Mouse (Mus musculus) limb, embryonic 14.5 days (tissue): ENCODE results near the gene Nxpe2. TPM values are rescaled to one million over a fixed set of nuclear protein-coding genes. Genes with fewer than 3 reads are reported as not detected.

Experiments
- ATAC-seq: fragments of 200-750 bp; cut with Nextera tagmentation; 2 replicates; pipeline ENCODE4 v1.8.0; 2017; ENCODE audit warnings: low read depth, moderate number of reproducible peaks, moderate TSS enrichment; ENCODE audit not compliant: low FRiP score
- DNase-seq: peaks from one replicate; pipeline ENCODE4 v3.0.0-alpha.2; 2015; ENCODE audit warnings: low spot score
- H3K27ac ChIP-seq: fragments of 300-500 bp; sonication (generic); replicated peaks from 2 replicates; pipeline ENCODE4 v1.5.1; 2014; ENCODE audit warnings: low read depth, mild to moderate bottlenecking, low read length, moderate library complexity, mixed read lengths
- H3K27me3 ChIP-seq: fragments of 300-500 bp; sonication (generic); 2 replicates; pipeline ENCODE4 v1.6.1; 2014; ENCODE audit warnings: low read length, mixed read lengths; ENCODE audit not compliant: control insufficient read depth, insufficient read depth
- H3K36me3 ChIP-seq: fragments of 300-500 bp; sonication (generic); 2 replicates; pipeline ENCODE4 v1.6.1; 2014; ENCODE audit warnings: mild to moderate bottlenecking, low read length, moderate library complexity, mixed read lengths; ENCODE audit not compliant: control insufficient read depth, insufficient read depth
- H3K4me1 ChIP-seq: fragments of 300-500 bp; sonication (generic); 2 replicates; pipeline ENCODE4 v1.6.1; 2014; ENCODE audit warnings: antibody characterized with exemption, low read length, mixed read lengths; ENCODE audit not compliant: control insufficient read depth, insufficient read depth
- H3K4me2 ChIP-seq: fragments of 300-500 bp; sonication (generic); replicated peaks from 2 replicates; pipeline ENCODE4 v1.6.1; 2014; ENCODE audit warnings: low read depth, mild to moderate bottlenecking, low read length, moderate library complexity; ENCODE audit not compliant: severe bottlenecking
- H3K4me3 ChIP-seq: fragments of 300-500 bp; sonication (generic); replicated peaks from 2 replicates; pipeline ENCODE4 v1.5.1; 2014; ENCODE audit warnings: low read length
- H3K9ac ChIP-seq: fragments of 300-500 bp; sonication (generic); 2 replicates; pipeline ENCODE4 v1.6.1; 2014; ENCODE audit warnings: mild to moderate bottlenecking, low read depth, low read length, moderate library complexity; ENCODE audit not compliant: severe bottlenecking
- H3K9me3 ChIP-seq: fragments of 300-500 bp; sonication (generic); 2 replicates; pipeline ENCODE4 v1.6.1; 2016; ENCODE audit warnings: low read length; ENCODE audit not compliant: control insufficient read depth
- POLR2A ChIP-seq: fragments of 200-500 bp; IDR thresholded peaks from 2 replicates; pipeline ENCODE4 v1.8.0; 2012; ENCODE audit warnings: inconsistent platforms, mild to moderate bottlenecking, moderate library complexity, borderline replicate concordance; ENCODE audit not compliant: insufficient read depth, insufficient read length; ENCODE audit errors: extremely low read depth
- WGBS: fragments of 180-500 bp; shearing (Covaris S2); extraction: QIAGEN DNeasy Blood & Tissue Kit; methylation state at CpG from one replicate; pipeline ENCODE4 v1.1.7; 2014; 5-methylcytosine and 5-hydroxymethylcytosine counted together
- polyA plus RNA-seq, 2 experiments: library from polyadenylated mRNA; depleted of rRNA in 1 of 2; stranded (reverse) in 1 of 2; unstranded in 1 of 2; fragments of >200 nt; fragmentation: Nextera tagmentation in 1 of 2; extraction: Ambion mirVana in 1 of 2; gene quantifications; 2 replicates each; pipeline versions ENCODE4 v1.2.1 to v1.2.3; 2012 to 2014

The Nxpe2 gene
- polyA plus RNA-seq, 2 experiments = 1.4 to 2.0 TPM

GRCm38 (mm10) chr9:48354122-48354521, 868 bp upstream of the Nxpe2 start:
- H3K4me2 ChIP-seq = no peak overlapping the region
- no peak overlapping the region for H3K4me3 ChIP-seq
- 31% methylated on average over 4 of the region's 4 CpGs for WGBS
- no peaks in the 10 kb centered on the region for H3K27me3 ChIP-seq
- no peak for TF ChIP-seq POLR2A
- peaks cover 17% of the 10 kb centered on the region; the same call in 1 of the 2 replicates for H3K4me1 ChIP-seq
- DNase-seq (peak; percentile 31), ATAC-seq (no peak; the same call in 1 of the 2 replicates)
- no peaks in the 10 kb centered on the region for H3K36me3 ChIP-seq
- H3K9me3 ChIP-seq = no peaks in the 10 kb centered on the region
- H3K9ac ChIP-seq = no peak overlapping the region
- no peak overlapping the region for H3K27ac ChIP-seq

- WGBS = 91% methylated on average over 3 of the region's 3 CpGs
- ATAC-seq = no peak
Observed at GRCm38 (mm10) chr9:48345866-48346265, 7.4 kb downstream of the Nxpe2 start.

GRCm38 (mm10) chr9:48345456-48345855, 7.8 kb downstream of the Nxpe2 start:
- no peaks in the 10 kb centered on the region for H3K27me3 ChIP-seq
- no peaks in the 10 kb centered on the region for H3K36me3 ChIP-seq
- ATAC-seq (no peak), DNase-seq (no peak)
- TF ChIP-seq POLR2A = no peak
- H3K4me3 ChIP-seq = no peak overlapping the region
- no peak overlapping the region for H3K27ac ChIP-seq
- no peak overlapping the region for H3K4me2 ChIP-seq
- no peaks in the 10 kb centered on the region for H3K9me3 ChIP-seq
- H3K4me1 ChIP-seq = peaks cover 11% of the 10 kb centered on the region
- no peak overlapping the region for H3K9ac ChIP-seq
- WGBS = 87% methylated on average over 9 of the region's 9 CpGs

More at GRCm38 (mm10) chr9:48345866-48346265, 7.4 kb downstream of the Nxpe2 start:
- Histone ChIP-seq H3K9ac (no peak overlapping the region), H3K27ac (no peak overlapping the region), H3K4me2 (no peak overlapping the region), H3K9me3 (no peaks in the 10 kb centered on the region), H3K36me3 (no peaks in the 10 kb centered on the region), H3K27me3 (no peaks in the 10 kb centered on the region), H3K4me3 (no peak overlapping the region), H3K4me1 (peaks cover 6% of the 10 kb centered on the region)
- TF ChIP-seq POLR2A = no peak
- DNase-seq = no peak

GRCm38 (mm10) chr9:48340708-48341380, 12.4 kb downstream of the Nxpe2 start:
- WGBS = 61% methylated on average over 10 of the region's 10 CpGs
- Histone ChIP-seq H3K4me3 (no peak overlapping the region), H3K9ac (no peak overlapping the region), H3K4me2 (no peak overlapping the region), H3K27ac (0 out of 2 replicates have a peak overlapping the region, but pooled peaks have one; percentile 41), H3K27me3 (no peaks in the 10 kb centered on the region), H3K36me3 (no peaks in the 10 kb centered on the region), H3K9me3 (no peaks in the 10 kb centered on the region), H3K4me1 (peaks cover 13% of the 10 kb centered on the region)
- ATAC-seq = no peak
- peak; percentile 66 for DNase-seq
- no peak for TF ChIP-seq POLR2A

- H3K4me3 ChIP-seq = no peak overlapping the region
- WGBS = 73% methylated on average over 5 of the region's 5 CpGs
- no peaks in the 10 kb centered on the region for H3K36me3 ChIP-seq
- H3K9me3 ChIP-seq = no peaks in the 10 kb centered on the region
- H3K27me3 ChIP-seq = no peaks in the 10 kb centered on the region
- no peak for DNase-seq
- no peak overlapping the region for H3K4me2 ChIP-seq
- H3K27ac ChIP-seq = no peak overlapping the region
- TF ChIP-seq POLR2A = no peak
- peaks cover 13% of the 10 kb centered on the region for H3K4me1 ChIP-seq
- no peak for ATAC-seq
- H3K9ac ChIP-seq = no peak overlapping the region
Observed at GRCm38 (mm10) chr9:48339563-48339962, 13.7 kb downstream of the Nxpe2 start.
